Mouse (Mus musculus) regulatory T cell (primary cell): Measurements from ENCODE around the gene Acyp2.
"Not testable (repeated sequence)": the region's sequence is repeated elsewhere in the genome, so short reads cannot be mapped to it uniquely, and the experiment has no call there.

Experiments
- in situ Hi-C: fragments of 300-600 bp; cut with MboI, MseI; formaldehyde crosslinking; loops from one replicate; pipeline ENCODE4 v1.15.1; 2025; ENCODE audit warnings: high pct_unique_total_duplicates

The Acyp2 gene

DNA sequence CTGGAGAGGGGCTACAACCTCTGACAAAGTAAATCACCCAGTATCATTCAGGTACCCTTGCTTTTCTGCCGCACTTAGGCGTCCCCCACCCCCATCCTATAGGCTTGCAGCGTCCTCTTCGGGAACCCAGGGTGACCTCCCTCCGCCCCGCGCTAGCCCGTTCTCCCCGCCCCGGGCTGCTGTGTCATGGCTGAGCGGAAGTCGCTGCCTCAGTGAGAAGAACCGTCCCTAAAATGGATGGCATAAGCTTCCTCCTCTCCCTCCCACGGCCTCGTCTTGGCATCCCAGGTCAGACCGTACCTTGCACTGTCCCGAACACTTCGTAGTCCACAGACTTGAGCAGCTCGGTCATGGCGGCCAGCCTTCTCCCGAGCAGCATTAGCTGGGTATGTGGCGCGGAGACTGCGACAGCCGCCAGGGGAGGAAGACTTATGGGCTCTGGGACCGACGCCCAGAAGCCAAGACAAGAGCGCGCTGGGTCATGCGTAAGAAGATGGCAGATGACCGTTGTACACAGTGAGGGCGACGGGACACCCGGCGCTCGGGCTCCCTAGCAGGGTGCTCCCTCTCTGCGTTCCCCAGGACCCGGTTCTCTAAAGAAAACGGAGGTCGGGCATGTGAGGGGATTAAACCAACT is at the start of gene Acyp2:
Gene Acyp2, minus strand, starts transcription at position 587 of the 637 bp plus-strand sequence.
- in situ Hi-C loops: loop anchor here (25.0 kb wide), 1 partner anchor 537 kb away; no protein-coding TSS in a partner anchor

GRCm38 (mm10) chr11:30689421-30689820 is 40.0 kb upstream of the Acyp2 start:
- in situ Hi-C loops: no loop called here

DNA sequence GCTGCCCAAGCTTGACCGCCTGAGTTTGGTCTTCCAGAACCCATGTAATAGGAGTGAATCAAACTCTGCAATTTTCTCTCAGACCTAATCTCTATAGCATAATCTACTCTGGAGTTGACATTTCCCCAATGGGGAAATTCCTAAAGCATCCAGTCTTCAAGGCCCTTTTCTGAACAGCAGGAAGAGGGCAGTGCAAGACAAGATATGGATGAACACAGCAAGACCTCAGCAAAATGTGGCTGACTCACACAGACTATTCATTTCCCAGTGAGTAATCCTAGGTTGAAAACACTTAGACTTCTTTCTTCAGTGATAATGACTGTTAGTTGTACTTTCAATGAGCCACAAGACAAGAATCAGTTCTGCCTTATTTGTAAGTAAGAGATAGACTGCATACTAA is 26.7 kb upstream of the Acyp2 start:
- in situ Hi-C loops: loop anchor here (10.0 kb wide), 1 partner anchor 939 kb away; no protein-coding TSS in a partner anchor

- in situ Hi-C loops: loop anchor here (10.0 kb wide), 1 partner anchor 942 kb away; no protein-coding TSS in a partner anchor
Observed at GRCm38 (mm10) chr11:30672719-30673118, 23.3 kb upstream of the Acyp2 start.

- in situ Hi-C loops: no loop called here
Observed at GRCm38 (mm10) chr11:30663001-30663400, 13.6 kb upstream of the Acyp2 start.

DNA sequence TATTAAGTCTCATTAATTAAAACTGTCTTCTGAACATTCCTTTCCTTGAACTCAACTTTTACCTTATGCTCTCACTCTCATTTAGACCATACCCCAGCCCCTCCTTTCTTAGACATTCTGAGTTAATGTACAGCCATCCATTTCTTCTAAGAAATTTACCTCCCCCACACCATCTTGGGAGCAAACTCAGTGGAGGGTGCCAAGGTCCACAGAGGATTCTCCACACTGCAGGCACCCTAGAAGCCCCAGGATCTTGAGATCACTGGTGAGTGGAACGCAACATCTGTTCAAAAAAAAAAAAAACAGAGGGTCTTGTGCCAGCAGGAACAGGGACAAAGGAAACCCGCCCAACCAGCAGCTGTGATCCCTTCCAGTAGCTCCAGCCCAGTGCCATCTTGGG is 13.2 kb upstream of the Acyp2 start:
- in situ Hi-C loops: no loop called here

- in situ Hi-C loops: no loop called here
Observed at GRCm38 (mm10) chr11:30657069-30657468, 7.7 kb upstream of the Acyp2 start.

DNA sequence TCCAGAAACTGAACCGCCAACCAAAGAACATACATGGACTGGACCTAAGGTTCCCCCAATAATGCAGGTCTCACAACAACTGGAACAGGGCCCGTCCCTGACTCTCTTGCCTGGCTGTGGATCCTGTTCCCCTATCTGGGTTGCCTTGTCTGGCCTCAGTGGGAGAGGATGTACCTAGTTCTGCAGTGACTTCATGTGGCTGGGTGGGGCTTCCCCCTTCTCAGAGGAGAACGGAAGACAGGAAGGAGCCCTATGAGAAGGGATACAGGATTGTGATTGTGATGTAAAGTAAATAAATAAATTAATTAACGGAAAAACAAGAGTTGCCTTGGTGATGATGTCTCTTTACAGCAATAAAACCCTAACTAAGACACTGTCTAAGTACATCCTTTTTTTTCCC is 6.7 kb upstream of the Acyp2 start:
- in situ Hi-C loops: no loop called here

DNA sequence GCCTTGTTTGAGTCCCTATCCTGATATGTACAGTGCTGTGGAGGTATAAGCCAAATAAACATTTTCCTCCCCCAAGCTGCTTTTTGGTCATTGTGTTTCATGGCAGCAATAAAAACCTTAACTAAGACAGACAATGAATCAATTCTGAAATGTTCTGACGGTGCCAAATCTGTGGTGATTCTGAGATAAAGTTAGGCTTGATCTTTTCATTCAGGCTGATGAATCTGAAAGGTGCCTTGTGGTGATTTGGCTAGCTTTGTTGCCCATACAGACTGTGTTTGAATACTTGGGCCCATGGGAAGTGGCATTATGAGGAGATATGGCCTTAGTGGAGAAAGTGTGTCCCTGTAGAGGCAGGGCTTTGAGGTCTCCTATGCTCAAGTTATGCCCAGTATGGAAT is 1.0 kb upstream of the Acyp2 start:
- in situ Hi-C loops: no loop called here

- in situ Hi-C loops: loop anchor here (25.0 kb wide), 1 partner anchor 523 kb away; no protein-coding TSS in a partner anchor
Observed at GRCm38 (mm10) chr11:30635674-30636073, 13.7 kb downstream of the Acyp2 start.

GRCm38 (mm10) chr11:30630514-30630913 is 18.9 kb downstream of the Acyp2 start:
- in situ Hi-C loops: loop anchor here (25.0 kb wide), 1 partner anchor 518 kb away; no protein-coding TSS in a partner anchor

GRCm38 (mm10) chr11:30623218-30623617 is 26.2 kb downstream of the Acyp2 start:
- in situ Hi-C loops: no loop called here

DNA sequence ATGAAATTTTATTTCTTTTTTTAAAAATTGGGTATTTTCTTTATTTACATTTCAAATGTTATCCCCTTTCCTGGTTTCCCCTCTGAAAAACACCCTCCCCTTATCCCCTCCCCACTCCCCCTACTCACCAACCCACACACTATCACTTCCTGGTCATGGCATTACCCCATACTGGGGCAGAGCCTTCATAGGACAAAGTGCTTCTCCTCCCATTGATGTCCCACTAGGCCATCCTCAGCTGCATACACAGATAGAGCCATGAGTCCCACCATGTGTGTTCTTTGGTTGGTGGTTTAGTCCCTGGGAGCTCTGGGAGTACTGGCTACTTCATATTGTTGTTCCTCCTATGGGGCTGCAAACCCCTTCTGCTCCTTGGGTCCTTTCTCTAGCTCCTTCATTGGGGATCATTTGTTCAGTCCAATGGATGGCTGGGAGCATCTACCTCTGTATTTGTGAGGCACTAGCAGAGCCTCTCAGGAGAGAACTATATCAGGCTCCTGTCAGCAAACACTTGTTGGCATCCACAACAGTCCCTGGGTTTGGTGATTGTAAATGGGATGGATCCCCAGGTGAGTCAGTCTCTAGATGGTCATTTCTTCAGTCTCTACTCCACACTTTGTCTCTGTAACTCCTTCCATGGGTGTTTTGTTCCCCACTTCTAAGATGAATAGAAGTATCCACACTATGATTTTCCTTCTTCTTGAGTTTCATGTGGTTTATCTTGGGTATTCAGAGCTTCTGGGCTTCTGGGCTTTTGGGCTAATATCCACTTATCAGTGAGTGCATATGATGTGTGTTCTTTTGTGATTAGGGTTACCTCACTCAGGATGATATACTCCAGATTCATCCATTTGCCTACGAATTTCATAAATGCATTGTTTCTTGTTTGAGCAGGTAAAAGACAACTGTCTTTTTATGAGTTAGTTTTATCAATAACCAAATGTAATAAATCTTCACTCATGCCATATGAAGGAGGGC is 27.7 kb downstream of the Acyp2 start:
- in situ Hi-C loops: not testable (repeated sequence)

DNA sequence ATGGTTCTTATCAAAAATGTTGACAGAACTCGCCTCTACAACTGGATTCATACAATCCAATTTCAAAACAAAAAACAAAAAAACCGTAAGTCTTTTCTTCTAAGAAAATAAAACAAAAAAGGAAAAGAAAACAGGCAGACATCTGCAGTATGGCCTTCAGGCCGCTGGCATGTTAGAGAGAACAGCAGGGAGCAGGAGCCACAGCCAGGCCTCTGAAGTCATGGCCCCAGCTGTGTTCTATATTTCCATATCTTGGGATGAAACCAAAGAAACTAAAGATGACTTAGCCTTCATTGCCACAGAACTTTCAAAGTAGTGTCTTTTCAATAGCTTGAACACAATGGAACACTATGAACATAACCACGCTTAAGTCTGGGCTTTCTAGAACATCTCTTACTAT is 31.2 kb downstream of the Acyp2 start:
- in situ Hi-C loops: no loop called here

GRCm38 (mm10) chr11:30617571-30618097 is 31.8 kb downstream of the Acyp2 start:
- in situ Hi-C loops: no loop called here

DNA sequence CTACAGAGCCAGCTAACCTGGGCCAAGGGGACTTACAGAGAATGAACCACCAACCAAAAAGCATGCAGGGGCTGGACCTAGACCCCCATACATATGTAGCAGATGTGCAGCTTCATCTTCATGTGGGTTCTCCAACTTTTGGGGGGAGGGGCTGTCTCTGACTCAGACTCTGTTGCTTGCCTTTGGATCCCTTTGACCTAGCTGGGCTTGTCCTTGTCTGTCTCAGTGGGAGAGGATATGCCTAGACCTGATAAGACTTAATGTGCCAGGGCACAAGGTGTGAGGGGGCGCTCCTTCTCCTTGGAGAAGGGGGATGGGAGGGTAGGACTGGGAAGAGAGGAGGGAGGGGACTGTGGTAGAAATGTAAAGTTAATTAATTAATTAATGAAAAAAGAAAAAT is 33.4 kb downstream of the Acyp2 start:
- in situ Hi-C loops: no loop called here

DNA sequence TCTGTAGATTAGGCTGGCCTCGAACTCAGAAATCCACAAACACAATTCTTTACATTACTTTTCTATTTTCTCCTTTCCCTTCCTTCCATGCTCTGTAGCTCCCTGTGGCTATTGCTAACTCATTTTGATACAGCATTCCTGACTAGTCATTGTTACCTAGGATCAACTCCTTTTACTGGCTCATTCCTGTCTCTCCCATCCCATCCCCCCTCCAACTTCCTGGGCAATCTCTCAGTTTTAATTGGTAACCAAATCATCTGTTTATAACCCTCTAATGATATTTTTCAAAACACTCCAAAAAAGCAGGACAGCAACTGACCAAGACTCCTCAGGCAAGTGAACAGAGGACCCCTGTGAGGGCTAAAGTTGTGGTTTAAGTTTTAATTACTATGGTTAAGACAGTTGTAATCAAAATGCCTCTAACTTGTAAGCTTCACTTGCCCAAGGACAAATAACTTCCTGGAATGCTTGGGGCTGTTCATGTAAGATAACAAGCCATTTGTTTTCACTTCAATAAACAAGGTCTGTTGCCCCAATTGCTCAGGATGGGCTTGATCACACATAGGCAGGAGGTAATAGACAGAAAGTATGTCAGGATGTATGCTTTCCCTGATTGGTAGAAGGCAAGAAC is 35.4 kb downstream of the Acyp2 start:
- in situ Hi-C loops: no loop called here

- in situ Hi-C loops: no loop called here
Observed at GRCm38 (mm10) chr11:30612699-30613098, 36.7 kb downstream of the Acyp2 start.

- in situ Hi-C loops: no loop called here
Observed at GRCm38 (mm10) chr11:30609247-30609646, 40.1 kb downstream of the Acyp2 start.

GRCm38 (mm10) chr11:30607587-30608518 is 41.5 kb downstream of the Acyp2 start:
- in situ Hi-C loops: no loop called here

GRCm38 (mm10) chr11:30597259-30597658 is 52.1 kb downstream of the Acyp2 start:
- in situ Hi-C loops: no loop called here
